Mouse (Mus musculus) olfactory bulb, adult 2 months (tissue): Measurements from ENCODE around the gene Selenom. TPM values are rescaled to one million over a fixed set of nuclear protein-coding genes. Genes with fewer than 3 reads are reported as not detected.

ENCODE experiments used
- H3K27ac ChIP-seq: fragments of 200-500 bp; 2 replicates; pipeline ENCODE4 v1.5.1; 2012; ENCODE audit warnings: low read depth, low read length; ENCODE audit not compliant: insufficient read depth
- H3K4me1 ChIP-seq: fragments of 200-500 bp; 2 replicates; pipeline ENCODE4 v1.6.1; 2012; ENCODE audit warnings: low read length; ENCODE audit not compliant: control insufficient read depth, insufficient read depth
- H3K4me3 ChIP-seq: fragments of 200-500 bp; 2 replicates; pipeline ENCODE4 v1.5.1; 2012; ENCODE audit warnings: mild to moderate bottlenecking, low read depth, low read length, moderate library complexity; ENCODE audit not compliant: insufficient read depth
- CTCF ChIP-seq: fragments of 200-500 bp; IDR thresholded peaks from 2 replicates; pipeline ENCODE4 v1.5.1; 2012; ENCODE audit warnings: low read depth, mild to moderate bottlenecking, low read length, moderate library complexity; ENCODE audit not compliant: insufficient read depth
- POLR2A ChIP-seq: fragments of 200-500 bp; IDR thresholded peaks from 2 replicates; pipeline ENCODE4 v1.6.1; 2012; ENCODE audit warnings: mild to moderate bottlenecking, low read depth, low read length, moderate library complexity; ENCODE audit not compliant: insufficient read depth
- WGBS: fragments of 180-500 bp; shearing (Covaris S2); methylation state at CpG from one replicate; pipeline ENCODE4 v1.1.7; 2018; 5-methylcytosine and 5-hydroxymethylcytosine counted together
- polyA plus RNA-seq: library from polyadenylated mRNA; stranded (reverse); fragments of >200 nt; gene quantifications from 2 replicates; pipeline ENCODE4 v1.2.4, GENCODE M21; 2012; ENCODE audit warnings: low replicate concordance; ENCODE audit not compliant: missing spikeins, insufficient read depth, insufficient read length

The Selenom gene
- polyA plus RNA-seq, 1 experiment = not detected

DNA sequence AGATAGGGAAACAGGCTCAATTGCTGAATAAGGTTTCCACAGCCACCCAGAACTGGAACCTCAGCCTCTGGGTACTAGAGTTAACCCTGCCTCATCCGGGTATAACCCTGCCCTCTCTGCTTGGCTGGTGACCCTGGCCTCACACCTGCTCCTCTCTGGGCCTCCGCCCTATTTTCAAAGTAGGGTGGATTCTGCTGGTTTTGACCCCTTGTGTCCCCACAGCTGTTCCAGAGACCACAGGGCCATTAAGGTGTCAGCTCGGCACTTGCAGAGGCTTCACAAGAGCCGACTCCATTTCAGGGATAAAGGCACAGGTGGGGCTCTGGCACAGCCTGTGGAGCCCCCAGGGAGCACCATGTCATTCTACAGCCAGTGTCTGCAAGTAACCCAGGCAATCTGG is 21.7 kb upstream of the Selenom start:
- Histone ChIP-seq H3K27ac (peak overlapping the region; percentile 34; the same call in 1 of the 2 replicates), H3K4me3 (no peak overlapping the region), H3K4me1 (peaks cover 44% of the 10 kb centered on the region)
- no peak for TF ChIP-seq CTCF
- TF ChIP-seq POLR2A = 0 out of 2 replicates have a peak, but pooled peaks have one; percentile 13
- 62% methylated on average over 4 of the region's 4 CpGs for WGBS

DNA sequence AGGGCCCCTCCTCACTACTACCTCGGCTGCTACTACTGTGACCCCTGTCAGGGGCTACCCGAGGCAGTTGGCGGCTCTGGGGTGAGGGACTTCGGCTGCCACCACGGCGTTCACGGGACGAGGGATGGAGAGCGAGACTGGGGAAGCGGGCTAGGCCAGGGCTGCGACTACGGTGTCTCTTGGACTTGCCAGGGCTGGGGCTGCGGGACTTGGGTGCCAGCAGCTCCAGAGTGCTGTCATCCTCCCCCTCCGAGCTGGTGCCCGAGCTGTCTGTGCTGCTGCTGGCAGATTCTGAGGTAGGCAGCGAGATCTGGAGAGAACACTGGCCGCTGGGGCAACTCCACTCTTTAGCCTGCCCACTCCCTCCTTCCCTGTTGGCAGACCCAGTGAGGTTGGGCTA is 19.6 kb upstream of the Selenom start:
- Histone ChIP-seq H3K27ac (no peak overlapping the region), H3K4me3 (no peak overlapping the region), H3K4me1 (peaks cover 31% of the 10 kb centered on the region)
- TF ChIP-seq POLR2A (no peak), CTCF (no peak)
- 74% methylated on average over 17 of the region's 17 CpGs for WGBS

DNA sequence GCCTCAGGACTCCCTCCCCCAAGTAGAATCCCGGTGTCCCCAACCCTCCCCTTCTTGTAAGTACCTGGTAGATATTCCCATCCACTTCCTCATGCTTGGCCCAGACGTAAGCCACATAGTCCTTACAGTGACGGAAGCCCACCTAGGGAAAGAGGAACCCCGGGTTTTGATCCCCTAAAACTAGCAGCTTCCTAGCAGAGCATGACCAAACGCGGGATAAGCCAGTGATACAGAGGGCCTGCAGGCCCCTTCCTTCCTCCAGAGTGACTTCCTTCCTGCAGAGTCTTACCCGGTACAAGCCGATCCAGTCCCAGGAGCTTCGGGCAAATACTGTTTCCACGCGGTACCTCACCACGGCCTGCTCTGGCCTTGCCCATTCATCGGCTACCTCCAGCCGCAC is 19.0 kb upstream of the Selenom start:
- Histone ChIP-seq H3K27ac (no peak overlapping the region), H3K4me3 (no peak overlapping the region), H3K4me1 (peaks cover 34% of the 10 kb centered on the region)
- TF ChIP-seq POLR2A (no peak), CTCF (no peak)
- WGBS = 84% methylated on average over 14 of the region's 14 CpGs

DNA sequence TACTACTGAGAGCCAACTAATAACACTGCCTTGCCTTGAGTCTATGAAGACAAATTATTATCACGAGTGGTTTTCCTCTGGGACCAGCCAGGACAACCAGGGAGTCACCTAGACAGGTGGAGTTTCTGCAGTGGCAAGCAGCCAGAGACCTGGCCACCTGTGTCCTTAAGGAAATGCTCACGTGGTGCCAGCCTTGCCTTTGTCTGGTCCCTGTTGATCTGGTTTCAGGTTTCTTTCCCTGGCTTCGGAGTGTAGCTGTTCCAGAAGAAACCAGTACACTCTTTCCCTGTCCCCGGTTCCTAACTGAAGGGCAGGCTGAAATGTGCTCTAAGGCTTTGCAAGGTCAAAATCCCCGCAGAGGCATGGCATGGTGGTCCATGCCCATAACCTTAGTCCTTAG is 17.7 kb upstream of the Selenom start:
- H3K4me1 ChIP-seq = peaks cover 42% of the 10 kb centered on the region
- no peak overlapping the region for H3K27ac ChIP-seq
- 56% methylated on average over 5 of the region's 5 CpGs for WGBS
- no peak for TF ChIP-seq POLR2A
- no peak for TF ChIP-seq CTCF
- H3K4me3 ChIP-seq = no peak overlapping the region

DNA sequence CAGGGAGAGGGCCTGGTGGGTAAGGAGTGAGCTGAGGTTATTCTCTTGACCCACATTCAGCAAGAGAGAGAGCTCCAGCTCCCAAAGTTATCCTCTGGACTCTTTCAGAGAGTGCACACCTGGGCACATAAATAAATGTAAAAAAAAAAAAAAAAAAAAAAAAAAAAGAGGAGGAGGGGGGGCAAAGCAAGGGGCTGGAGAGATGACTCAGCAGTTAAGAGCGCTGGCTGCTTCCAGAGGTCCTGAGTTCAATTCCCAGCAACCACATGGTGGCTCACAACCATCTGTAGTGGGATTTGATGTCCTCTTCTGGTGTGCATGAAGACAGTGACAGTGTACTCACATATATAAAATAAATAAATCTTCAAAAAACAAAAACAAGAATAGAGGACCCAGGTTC is 17.2 kb upstream of the Selenom start:
- Histone ChIP-seq H3K27ac (no peak overlapping the region), H3K4me1 (peaks cover 42% of the 10 kb centered on the region), H3K4me3 (no peak overlapping the region)
- TF ChIP-seq POLR2A (no peak), CTCF (no peak)
- WGBS = 52% methylated on average over 1 of the region's 1 CpGs

DNA sequence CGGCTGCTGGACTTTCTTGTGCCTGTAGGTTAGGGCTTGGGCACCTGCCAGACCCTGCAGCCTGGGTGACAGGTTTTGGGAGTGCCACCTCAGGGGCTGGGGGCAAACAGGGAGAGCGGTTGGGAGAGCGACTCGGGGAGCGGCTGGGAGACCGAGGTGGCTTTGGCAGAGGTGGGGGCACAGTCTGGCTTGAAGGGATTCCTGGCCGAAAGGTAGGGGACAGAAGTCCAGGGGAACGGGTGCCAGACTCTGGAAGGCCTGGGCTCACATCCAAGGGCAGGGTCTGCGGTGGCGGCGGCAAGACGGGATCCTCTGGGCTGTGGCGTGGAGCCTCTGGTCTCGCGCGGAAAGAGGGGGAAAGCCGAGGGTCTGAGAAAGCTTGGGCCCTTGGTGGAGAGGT is 12.4 kb upstream of the Selenom start:
- peak overlapping the region; percentile 99 for H3K27ac ChIP-seq
- 65% methylated on average over 17 of the region's 17 CpGs for WGBS
- H3K4me3 ChIP-seq = peak overlapping the region; percentile 87
- peaks cover 36% of the 10 kb centered on the region for H3K4me1 ChIP-seq
- TF ChIP-seq CTCF = no peak
- TF ChIP-seq POLR2A = no peak

DNA sequence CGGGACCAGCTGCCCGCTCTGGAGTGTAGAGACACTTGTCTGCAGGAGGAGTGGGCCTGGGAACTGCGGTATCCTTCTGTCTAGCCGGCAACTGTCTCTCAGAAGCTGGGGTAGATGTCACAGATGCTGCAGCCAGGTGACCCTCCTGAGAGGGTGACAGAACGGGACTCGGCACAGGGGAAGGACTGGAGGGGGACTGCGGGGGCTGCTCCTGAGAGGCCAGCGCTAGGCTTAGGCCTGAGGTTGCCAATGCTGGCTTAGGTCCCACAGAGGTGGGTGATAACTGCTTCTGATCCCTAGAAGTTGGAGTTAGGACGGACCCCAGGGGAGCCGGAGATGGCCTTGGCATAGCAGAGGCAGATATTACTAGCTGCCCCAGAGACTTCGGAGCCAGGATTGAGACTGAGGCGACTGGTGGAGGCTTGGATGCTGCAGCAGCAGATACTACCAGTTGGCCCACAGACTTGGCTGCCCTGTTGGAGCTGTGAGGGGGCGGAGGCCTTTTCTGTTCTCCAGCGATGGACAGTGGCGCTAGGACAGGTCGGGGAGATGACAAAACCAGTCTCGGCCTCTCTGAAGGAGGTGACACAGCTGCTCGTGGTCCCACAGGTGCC is 11.9 kb upstream of the Selenom start:
- peaks cover 41% of the 10 kb centered on the region for H3K4me1 ChIP-seq
- TF ChIP-seq CTCF = no peak
- TF ChIP-seq POLR2A = no peak
- WGBS = 59% methylated on average over 18 of the region's 18 CpGs
- H3K27ac ChIP-seq = peak overlapping the region; percentile 99; the same call in 1 of the 2 replicates
- H3K4me3 ChIP-seq = peak overlapping the region; percentile 87

DNA sequence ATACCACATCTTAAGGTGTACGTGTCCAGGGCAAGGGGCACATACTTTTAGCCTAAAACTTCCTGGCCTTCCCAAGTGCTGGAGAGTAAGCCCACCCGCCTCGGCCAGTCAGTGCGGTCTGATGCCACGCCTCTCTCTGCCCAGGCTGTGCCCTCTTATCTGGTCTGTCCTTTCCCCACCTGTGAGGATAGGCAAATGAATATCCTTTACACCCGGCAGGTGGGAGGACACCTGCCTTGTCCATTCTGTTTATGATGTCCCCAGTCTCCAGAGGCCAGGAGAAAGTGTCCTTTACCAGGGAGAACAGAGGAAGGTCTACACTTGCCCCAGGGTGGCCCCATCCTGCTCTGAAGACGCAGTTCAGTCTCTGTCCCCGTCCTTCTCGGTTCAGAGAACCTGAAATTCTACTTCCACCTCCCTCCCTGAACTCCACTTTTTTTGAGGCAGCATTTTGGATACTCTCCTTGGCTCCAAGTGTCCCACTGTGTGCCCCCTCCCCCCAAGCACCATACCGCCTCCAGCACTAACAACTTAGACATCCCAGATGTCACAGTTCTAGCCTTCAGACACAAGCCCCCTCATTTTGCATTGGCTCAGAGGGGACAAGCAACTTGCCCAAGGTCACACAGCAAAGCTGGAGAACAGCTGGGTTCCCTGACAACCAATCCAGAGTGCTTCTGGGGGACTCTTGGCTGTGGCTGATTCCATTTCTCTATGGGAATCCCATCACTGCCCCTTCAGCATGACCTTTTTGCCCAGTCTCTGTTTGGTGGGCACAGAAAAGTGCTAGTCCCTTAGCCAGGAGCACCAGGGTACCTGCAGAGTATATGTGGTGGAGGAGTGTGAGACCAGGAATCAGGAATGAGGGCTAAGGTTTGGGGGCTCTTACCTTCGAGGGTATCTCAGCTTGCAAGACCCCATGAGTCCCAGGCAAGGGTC is 10.5 kb upstream of the Selenom start:
- peak overlapping the region; percentile 99 for H3K27ac ChIP-seq
- WGBS = 37% methylated on average over 11 of the region's 11 CpGs

DNA sequence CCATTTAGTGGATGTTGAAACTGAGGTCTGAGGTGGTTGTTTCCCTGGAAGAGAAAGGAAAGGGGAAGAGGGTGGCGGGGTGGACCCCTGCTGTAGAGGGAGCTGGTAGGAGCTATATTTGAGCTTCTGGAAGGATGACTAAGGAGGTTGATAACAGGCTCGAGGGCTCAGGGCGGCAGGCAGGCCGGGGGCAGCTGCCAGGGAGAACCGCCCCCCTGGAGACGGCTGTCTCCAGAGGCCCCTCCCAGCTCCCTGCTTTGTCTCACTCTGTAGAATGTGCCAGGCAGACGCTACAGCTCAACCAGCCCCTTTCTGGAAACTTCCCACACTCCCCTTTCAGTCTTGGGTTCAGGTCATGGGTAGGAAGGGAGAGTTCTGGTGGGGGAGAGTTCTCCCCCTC is 6.3 kb upstream of the Selenom start:
- 16% methylated on average over 7 of the region's 7 CpGs for WGBS
- Histone ChIP-seq H3K4me1 (peaks cover 37% of the 10 kb centered on the region), H3K27ac (peak overlapping the region; percentile 97), H3K4me3 (peak overlapping the region; percentile 27; the same call in 1 of the 2 replicates)
- TF ChIP-seq CTCF (no peak), POLR2A (0 out of 2 replicates have a peak, but pooled peaks have one; percentile 28)

More for the DNA sequence above, 10.5 kb upstream of the Selenom start:
- Histone ChIP-seq H3K4me3 (peak overlapping the region; percentile 87), H3K4me1 (peaks cover 54% of the 10 kb centered on the region)
- TF ChIP-seq POLR2A = no peak
- TF ChIP-seq CTCF = no peak
